Mouse (Mus musculus) testis, adult 2 months (tissue): ENCODE results near the gene Hsd17b2.

Experiments
- CTCF ChIP-seq: fragments of 200-500 bp; IDR thresholded peaks from 2 replicates; pipeline ENCODE4 v1.5.1; 2012; ENCODE audit warnings: low read depth, mild to moderate bottlenecking, inconsistent platforms, low read length, moderate library complexity; ENCODE audit not compliant: control insufficient read depth, insufficient read depth, insufficient replicate concordance
- POLR2A ChIP-seq: fragments of 200-500 bp; IDR thresholded peaks from 2 replicates; pipeline ENCODE4 v1.6.1; 2012; ENCODE audit warnings: low read depth, mild to moderate bottlenecking, inconsistent platforms, low read length, moderate library complexity; ENCODE audit not compliant: control insufficient read depth

DNA sequence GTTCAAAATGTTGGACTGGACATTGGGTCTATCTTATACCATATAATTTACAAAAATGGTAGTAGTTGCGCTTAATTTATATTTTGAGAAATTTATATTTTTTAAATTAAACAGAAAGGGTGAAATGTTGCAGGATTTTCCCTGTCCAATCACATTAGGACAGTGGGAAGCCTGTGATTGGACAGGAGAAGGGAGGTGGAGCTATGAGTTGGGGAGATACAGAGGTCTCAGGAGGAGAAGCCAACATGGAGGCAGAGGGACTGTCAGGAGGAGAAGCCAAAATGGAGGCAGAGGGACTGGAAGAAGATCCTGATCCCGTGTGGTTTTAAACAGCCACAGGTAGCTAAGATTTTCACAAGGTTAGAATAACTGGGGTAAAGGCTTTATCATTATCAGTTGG lies 96.4 kb downstream of the Hsd17b2 start:
- TF ChIP-seq CTCF (no peak), POLR2A (no peak)
